Mouse (Mus musculus): ENCODE data around the gene Pax6.
A peak's percentile ranks its signal among the peaks of the same experiment; 100 is the strongest.

Gene Pax6

GRCm38 (mm10) chr2:105668271-105669270 lies at the start of gene Pax6:
Pax6 (plus strand) TSS chr2:105668900.
- DNase-seq (ENCODE audit: extremely low spot score): peak; percentile 61

GRCm38 (mm10) chr2:105648933-105649332 lies 19.8 kb upstream of the Pax6 start:
- no peak for DNase-seq (ENCODE audit: extremely low spot score)

DNA sequence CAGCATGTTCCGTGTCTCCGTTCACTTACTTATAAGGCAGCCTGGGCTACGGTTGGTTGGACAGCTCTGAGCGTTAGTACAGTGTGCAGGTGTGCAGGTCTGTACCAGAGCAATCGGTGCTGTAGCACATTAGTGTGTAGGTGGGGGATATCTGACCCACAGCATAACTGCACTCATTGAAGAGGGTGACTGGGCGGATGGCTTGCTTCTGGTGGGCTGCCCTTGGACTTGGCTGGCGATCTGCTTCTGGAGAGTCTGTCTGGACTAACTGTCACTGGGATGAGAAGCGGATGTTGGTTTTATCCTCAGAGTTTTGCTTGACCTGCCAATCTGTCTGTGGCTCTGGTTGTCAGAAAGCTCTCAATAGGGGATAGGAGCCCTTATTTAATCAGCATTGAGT lies 12.2 kb upstream of the Pax6 start:
- no peak for DNase-seq (ENCODE audit: extremely low spot score)

DNA sequence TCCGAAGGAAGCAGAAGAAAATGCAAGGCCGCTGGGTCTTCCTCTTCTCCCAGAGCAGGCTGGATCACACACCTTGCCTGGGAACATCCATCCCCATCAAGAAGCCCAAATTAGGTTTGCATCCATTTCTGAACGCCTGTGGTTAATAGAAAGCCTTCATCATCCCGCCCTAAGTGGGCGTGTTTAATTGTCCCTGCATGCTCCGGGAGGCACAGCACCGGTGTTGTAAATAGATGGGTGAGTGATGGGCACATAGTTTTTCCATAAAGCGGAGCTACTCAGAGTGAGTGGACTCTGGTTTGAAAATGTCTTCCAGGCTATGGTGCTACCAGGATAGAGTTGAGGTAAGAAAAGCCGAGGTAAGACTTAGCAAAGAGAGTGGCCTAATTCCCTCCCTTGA lies 9.3 kb upstream of the Pax6 start:
- DNase-seq (ENCODE audit: extremely low spot score): peak; percentile 27

DNA sequence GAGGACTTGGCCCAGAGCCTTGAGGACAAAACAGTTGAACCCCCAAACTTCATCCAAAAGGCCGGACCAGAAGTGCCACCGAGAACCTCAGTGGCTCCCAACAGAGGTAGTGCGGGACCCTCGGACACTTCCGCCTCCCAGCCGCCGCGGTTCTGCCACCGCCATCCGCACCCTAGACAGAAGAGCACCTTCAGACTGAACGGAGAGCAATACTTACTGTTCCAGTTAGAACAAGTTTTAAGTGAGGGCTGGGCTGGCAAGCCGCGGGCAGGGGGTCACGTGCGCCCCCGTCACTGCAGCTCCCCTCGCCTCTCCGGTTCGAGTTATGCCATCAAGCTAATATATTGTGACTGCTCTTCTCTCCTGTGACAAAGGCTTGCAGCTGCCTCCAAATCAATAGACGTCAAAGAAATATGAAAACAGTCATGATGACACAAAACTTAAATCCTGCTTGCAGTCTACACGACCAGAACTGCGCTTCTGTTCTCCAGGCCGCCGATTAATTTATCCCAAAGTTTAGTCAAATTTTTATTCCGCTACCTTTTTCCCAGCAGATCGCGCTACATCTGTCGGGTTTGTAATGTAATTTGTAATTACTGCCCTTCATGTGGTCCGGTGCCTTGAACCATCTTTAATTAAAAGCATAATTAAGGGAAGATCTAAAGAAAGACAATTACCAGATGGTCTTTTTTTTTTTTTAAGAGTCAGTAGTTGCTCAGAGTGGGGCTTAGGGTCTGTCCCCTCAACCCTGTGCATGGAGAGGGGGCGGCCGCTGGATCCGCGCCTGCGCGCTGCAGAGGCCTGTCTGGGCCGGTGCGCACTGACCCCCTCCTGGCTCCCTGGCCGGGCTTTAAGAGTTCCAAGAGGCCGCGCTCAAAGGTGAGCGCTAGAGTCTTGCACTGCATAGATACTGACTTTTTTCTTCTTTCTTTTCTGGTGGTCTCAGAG lies 8.5 kb upstream of the Pax6 start:
- peak; percentile 47 for DNase-seq (ENCODE audit: extremely low spot score)

DNA sequence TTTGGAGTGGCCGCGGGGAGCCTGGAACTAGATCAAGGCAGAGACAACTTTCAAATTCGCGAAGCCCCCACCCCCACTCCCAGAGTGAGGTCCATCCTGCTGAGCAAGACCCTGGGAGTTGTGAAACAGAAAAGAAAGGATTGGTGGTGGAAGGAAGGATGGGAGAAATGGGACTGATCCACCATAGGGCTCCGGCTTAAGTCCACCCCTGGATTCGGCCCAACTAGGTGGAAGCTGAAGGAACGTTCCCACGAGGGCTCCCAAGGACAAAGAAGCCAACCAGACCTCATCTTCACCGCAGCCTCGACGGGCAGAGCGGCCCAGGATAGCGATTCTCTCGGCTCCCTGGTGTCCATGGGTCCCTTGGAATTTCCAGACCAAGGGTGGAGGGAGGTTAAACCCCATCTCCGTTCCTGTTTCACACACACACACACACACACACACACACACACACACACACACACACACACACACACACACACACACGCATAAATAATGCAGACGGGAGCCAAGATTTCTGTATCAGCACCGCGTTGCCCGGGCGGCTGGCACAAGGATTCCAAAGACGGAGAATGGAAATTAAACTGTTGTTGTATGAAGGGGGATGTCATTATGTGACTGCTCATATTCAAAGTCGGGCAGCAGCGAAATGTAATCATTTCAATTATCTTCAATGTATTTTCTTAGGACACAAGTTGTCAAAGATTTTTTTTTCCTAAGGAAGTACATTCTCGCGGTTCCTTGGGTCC lies 7.7 kb upstream of the Pax6 start:
- DNase-seq (ENCODE audit: extremely low spot score): peak; percentile 56

- DNase-seq (ENCODE audit: extremely low spot score): peak; percentile 56
Observed at GRCm38 (mm10) chr2:105661623-105662066, 7.1 kb upstream of the Pax6 start.

DNA sequence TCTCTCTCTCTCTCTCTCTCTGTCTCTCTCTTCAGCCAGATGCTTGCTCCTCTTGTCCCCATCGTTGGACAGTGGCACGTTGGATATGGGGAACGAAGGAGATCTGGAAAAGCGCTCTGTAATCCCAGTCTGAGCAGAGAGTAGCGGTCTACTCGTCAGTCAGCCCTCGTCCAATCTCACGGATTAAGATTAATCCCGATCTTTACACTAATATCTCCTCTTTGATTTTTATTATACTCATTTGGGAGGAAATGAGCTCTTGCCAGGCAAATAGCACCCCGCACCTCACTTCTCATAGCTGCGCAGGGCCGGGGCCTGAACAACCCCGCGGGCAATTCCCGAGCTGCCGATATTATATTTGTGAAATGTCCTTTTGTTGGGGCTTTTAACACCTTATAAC lies 6.6 kb upstream of the Pax6 start:
- DNase-seq (ENCODE audit: extremely low spot score): no peak

DNA sequence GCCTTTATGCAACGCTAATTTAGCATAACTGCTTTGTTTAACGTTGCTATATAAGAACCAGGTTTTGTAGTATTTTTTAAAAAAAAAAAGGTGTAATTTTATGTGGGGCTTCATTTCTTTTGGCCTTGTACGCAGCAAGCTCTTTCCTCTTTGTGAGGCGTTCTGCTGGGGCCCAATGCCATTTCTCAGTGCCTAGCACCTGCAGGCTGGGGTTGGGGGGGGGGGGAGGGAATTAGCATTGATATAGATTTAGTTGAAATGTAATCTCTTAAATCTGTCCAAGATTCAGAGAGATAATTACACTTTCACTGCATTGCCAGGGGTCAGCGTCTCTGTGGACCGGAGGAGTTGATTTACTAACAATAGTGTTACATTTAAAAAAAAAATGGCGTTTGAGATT lies 6.1 kb upstream of the Pax6 start:
- DNase-seq (ENCODE audit: extremely low spot score): no peak

- DNase-seq (ENCODE audit: extremely low spot score): peak; percentile 45
Observed at GRCm38 (mm10) chr2:105663101-105663511, 5.6 kb upstream of the Pax6 start.

- peak; percentile 33 for DNase-seq (ENCODE audit: extremely low spot score)
Observed at GRCm38 (mm10) chr2:105664996-105665395, 3.7 kb upstream of the Pax6 start.

DNA sequence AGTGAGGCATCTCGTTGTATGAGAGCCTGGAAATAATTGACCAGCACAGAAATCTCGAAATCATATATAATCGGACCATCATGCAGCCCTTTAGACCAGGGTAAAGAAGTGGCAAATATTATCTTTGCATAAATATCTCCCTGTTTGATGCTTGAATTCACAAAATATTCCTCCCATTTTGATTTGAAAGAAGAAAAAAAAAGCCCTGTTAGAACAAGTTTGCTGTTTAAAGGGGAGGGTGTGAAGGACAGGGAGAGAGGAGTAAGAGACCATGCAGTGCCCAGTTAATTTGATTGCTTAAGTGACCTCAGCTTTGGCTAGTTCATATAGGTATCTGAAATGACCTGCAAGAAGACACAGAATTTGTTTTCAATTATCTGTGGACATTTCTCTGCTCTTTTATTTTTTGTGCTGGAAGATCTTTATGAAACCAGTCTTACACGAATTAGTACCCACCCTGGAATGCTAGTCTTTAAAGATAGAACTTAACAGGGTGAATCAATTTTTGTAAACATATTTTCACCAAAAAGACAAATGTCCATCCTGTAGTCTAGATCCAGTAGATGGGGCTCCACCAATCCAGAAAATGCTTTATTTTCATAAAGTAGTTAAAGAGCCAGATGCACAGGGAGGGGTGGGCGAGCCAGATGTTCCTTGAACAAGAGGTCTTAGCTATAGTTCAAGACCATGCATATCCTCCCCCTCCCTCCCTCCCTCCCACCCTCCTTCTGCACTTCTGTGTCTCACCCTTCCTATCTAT lies 3.0 kb upstream of the Pax6 start:
- no peak for DNase-seq (ENCODE audit: extremely low spot score)

DNA sequence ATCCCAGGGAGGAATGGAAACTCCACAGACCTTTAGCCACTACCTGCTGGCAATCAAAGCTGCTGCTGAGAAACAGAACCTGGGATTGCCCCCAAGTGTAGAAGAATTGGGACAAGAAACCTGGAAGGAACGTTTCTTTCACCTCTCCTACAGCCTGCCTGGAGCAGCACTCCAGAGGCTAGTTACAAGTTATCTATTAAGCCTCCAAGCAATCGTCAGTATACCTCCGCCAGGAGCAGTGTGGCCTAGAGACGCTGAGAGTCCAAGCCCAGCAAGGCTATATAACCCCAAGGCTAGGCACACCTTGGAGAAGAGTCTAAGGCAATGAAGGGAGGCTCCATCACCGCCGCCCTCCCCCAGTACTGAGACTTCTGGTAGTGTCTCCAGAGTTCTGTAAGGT lies 2.4 kb upstream of the Pax6 start:
- no peak for DNase-seq (ENCODE audit: extremely low spot score)

- peak; percentile 48 for DNase-seq (ENCODE audit: extremely low spot score)
Observed at GRCm38 (mm10) chr2:105666763-105667625, 1.7 kb upstream of the Pax6 start.

- DNase-seq (ENCODE audit: extremely low spot score): peak; percentile 47
Observed at GRCm38 (mm10) chr2:105667626-105667950, 1.1 kb upstream of the Pax6 start.

- peak; percentile 46 for DNase-seq (ENCODE audit: extremely low spot score)
Observed at GRCm38 (mm10) chr2:105669371-105669861, 716 bp downstream of the Pax6 start.

DNA sequence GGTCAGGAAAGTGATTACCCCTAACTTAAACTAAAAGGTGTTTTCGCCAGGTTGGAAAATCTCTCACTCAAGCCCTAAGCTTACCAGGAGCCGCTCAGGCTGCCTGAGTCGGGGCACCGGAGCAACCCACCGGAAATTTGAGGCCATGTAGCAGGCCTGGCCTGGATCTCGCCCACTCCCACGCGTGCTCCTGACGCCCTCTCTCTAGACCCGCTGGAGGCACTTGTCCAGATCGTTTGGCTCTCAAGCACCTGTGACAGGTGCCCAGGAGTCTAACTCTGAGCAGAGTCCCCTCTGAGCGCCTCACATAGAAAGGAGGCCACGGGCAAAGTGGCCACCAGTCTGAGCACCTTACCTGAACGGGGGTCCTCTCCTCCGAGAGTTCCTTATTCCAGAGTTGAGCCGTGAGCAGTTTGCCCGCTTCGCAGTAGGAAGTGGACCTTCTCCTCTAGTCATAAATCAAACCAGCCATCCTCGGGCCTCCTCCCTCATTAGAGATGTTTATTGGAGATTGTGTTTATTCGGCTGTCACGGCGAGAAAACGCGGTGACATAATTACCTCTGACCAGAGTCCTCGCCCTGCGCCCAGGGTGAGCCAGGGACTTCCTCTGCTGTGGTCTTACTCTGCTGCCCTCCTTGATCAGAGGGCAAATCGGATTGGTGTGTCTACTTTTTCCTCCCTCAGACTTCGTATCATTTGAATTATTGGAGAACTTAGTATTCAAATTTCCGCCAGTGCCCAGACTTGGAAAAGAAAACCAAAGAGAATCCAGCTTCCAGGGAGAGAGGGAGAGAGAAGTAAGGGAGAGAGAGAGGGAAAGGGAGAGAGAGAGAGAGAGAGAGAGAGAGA lies 1.4 kb downstream of the Pax6 start:
- DNase-seq (ENCODE audit: extremely low spot score): peak; percentile 47

DNA sequence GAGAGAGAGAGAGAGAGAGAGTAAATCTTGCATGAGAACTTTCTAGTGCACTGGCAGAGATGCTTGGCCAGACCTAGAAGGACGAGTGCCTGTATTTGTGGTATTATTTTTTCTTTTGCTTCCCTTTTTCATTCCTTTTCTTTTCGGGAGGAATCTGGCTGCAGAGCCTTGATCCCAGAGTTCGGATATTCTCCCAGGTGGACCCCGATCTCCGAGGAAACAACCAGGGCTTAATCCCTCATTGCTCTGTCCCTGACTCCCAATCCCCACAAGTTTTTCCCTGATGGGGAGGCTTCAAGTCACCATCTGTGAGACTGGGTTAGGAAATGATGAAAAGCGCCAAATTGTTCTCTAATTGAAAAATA lies 2.0 kb downstream of the Pax6 start:
- no peak for DNase-seq (ENCODE audit: extremely low spot score)

Data from embryo, embryonic 9.5 days (tissue).